Comparison of ENCODE assay signal across 12 mouse cellular contexts in the genomic region with DNA sequence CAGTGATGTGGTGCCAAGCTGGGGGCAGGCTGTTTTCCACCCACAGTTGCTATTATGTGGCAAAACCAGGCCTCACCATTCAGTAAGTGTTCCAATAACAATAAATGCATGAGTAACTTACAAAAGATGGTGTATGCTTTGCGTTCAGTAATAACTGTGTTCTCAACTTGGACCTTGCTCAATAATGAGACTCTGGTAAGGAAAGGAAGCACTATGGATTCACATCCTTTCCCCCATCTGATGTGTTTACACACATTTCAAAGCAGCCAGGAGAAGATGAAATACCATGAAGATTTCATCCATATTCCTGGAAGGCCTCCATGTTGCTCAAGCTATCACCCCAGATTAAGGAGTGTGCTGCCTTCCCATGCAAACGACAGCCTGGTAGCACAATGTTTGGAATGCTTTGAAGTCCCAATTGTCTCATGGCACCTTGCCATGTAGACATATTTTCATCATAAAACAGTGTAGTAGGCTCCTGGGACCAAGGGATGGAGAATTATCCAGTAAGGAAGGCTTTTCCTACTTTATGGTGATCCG.
"Had no signal": no experiment of that assay in that cellular context is flagged by ENCODE, and none has a peak within 500 bp of the region (broad histone marks: within the 10 kb centered on the region; RNA-seq: fewer than 3 reads in every experiment).

No protein-coding gene starts in this region.

- H3K4me3 ChIP-seq: left cerebral cortex, adult 2 months; limb, embryonic 13.5 days; liver, embryonic 15.5 days; midbrain, embryonic 13.5 days; stomach, embryonic 15.5 days had no signal

- H3K4me1 ChIP-seq: limb, embryonic 13.5 days; liver, embryonic 15.5 days; midbrain, embryonic 13.5 days; stomach, embryonic 15.5 days had no signal

- H3K9ac ChIP-seq: limb, embryonic 13.5 days; liver, embryonic 15.5 days; midbrain, embryonic 13.5 days; stomach, embryonic 15.5 days had no signal

- H3K4me2 ChIP-seq: limb, embryonic 13.5 days; liver, embryonic 11.5 days; liver, embryonic 15.5 days; midbrain, embryonic 13.5 days; stomach, embryonic 15.5 days had no signal

- H3K27me3 ChIP-seq: limb, embryonic 13.5 days; liver, embryonic 15.5 days; midbrain, embryonic 13.5 days; stomach, embryonic 15.5 days had no signal

- H3K36me3 ChIP-seq: limb, embryonic 13.5 days; liver, embryonic 15.5 days; midbrain, embryonic 13.5 days; stomach, embryonic 15.5 days had no signal

- H3K27ac ChIP-seq: left cerebral cortex, adult 2 months; limb, embryonic 13.5 days; liver, embryonic 15.5 days; midbrain, embryonic 13.5 days; stomach, embryonic 15.5 days had no signal

- DNase-seq: kidney, postnatal 10 days; lung, adult 2 months; lung, postnatal 36 days; right cerebral cortex, postnatal 14 days; thymus, adult 2 months; thymus, postnatal 36 days had no signal

- ATAC-seq: midbrain, embryonic 13.5 days had no signal

- H3K9me3 ChIP-seq: limb, embryonic 13.5 days; liver, embryonic 15.5 days; midbrain, embryonic 13.5 days; stomach, embryonic 15.5 days had no signal
